Mouse (Mus musculus) hindbrain, embryonic 12.5 days (tissue): ENCODE measurements around the gene Tmem108. TPM values are rescaled to one million over a fixed set of nuclear protein-coding genes. Genes with fewer than 3 reads are reported as not detected.

Experiments used
- ATAC-seq: fragments of 200-750 bp; cut with Nextera tagmentation; 2 replicates; pipeline ENCODE4 v1.8.0; 2017; ENCODE audit warnings: moderate TSS enrichment; ENCODE audit not compliant: low FRiP score
- H3K27ac ChIP-seq: fragments of 300-500 bp; sonication (generic); 2 replicates; pipeline ENCODE4 v1.5.1; 2016; ENCODE audit warnings: mild to moderate bottlenecking
- H3K27me3 ChIP-seq: fragments of 300-500 bp; sonication (generic); 2 replicates; pipeline ENCODE4 v1.6.1; 2016; ENCODE audit warnings: mild to moderate bottlenecking
- H3K36me3 ChIP-seq: fragments of 300-500 bp; sonication (generic); 2 replicates; pipeline ENCODE4 v1.6.1; 2016; ENCODE audit warnings: mild to moderate bottlenecking
- H3K4me1 ChIP-seq: fragments of 300-500 bp; sonication (generic); 2 replicates; pipeline ENCODE4 v1.6.1; 2016
- H3K4me2 ChIP-seq: fragments of 300-500 bp; sonication (generic); replicated peaks from 2 replicates; pipeline ENCODE4 v1.6.1; 2016; ENCODE audit warnings: mild to moderate bottlenecking
- H3K4me3 ChIP-seq: fragments of 300-500 bp; sonication (generic); 2 replicates; pipeline ENCODE4 v1.5.1; 2016; ENCODE audit warnings: mild to moderate bottlenecking
- H3K9ac ChIP-seq: fragments of 300-500 bp; sonication (generic); 2 replicates; pipeline ENCODE4 v1.6.1; 2016; ENCODE audit warnings: mild to moderate bottlenecking, moderate library complexity
- H3K9me3 ChIP-seq: fragments of 300-500 bp; sonication (generic); replicated peaks from 2 replicates; pipeline ENCODE4 v1.6.1; 2016; ENCODE audit warnings: mild to moderate bottlenecking
- WGBS: fragments of 180-500 bp; shearing (Covaris S2); methylation state at CpG from one replicate; pipeline ENCODE4 v1.1.7; 2016; 5-methylcytosine and 5-hydroxymethylcytosine counted together
- polyA plus RNA-seq: library from polyadenylated mRNA; unstranded; fragments of >200 nt; fragmentation: Nextera tagmentation; extraction: Ambion mirVana; gene quantifications from 2 replicates; pipeline ENCODE4 v1.2.1, GENCODE M21; 2016

Tmem108 gene
- polyA plus RNA-seq, 1 experiment from 2014 or later: 22.4 TPM

DNA sequence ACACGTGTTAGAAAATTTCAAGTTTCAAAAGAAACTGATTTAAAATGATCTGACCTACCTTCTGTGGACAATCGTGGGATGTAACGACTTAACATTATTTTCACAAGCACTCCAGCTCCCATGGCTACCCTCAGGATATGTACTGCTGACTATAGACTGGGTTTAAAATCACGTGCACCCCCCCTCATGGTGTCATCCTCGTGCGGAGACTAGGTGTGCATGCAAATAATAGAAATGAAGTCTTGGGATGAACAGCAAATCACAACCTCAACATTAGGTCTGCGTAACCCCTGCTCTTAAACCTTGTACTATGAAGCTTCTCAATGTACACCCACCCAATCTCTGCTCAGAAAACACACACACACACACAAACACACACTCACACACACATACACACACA is 3.4 kb downstream of the Tmem108 start:
- H3K36me3 ChIP-seq: no peaks in the 10 kb centered on the region
- peaks cover 27% of the 10 kb centered on the region for H3K27me3 ChIP-seq
- 80% methylated on average over 7 of the region's 7 CpGs for WGBS
- ATAC-seq: no peak
- peaks cover 19% of the 10 kb centered on the region for H3K4me1 ChIP-seq
- no peaks in the 10 kb centered on the region for H3K9me3 ChIP-seq
- H3K4me2 ChIP-seq: peak overlapping the region; percentile 90
- H3K9ac ChIP-seq: no peak overlapping the region
- H3K27ac ChIP-seq: no peak overlapping the region
- no peak overlapping the region for H3K4me3 ChIP-seq

DNA sequence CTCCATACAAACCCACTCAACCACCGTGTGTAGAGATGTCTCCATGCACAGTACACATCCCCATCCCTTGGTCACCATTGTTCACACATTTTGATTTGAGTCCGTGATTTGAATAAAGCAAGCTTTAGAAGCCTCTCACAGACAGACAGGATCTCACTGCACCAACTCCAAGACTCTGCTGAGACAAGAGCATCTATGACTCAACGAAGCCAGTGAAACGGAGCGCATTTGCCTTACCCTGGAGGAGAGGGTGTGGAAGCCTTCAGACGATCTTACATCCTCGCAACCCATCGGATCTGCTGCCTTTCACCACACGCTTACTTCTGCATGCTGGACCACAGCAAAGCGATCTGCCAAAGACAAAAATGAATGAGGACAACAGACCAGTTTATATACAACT is 9.0 kb downstream of the Tmem108 start:
- Histone ChIP-seq H3K27ac (no peak overlapping the region), H3K36me3 (no peaks in the 10 kb centered on the region), H3K4me1 (peaks cover 7% of the 10 kb centered on the region; the same call in 1 of the 2 replicates), H3K4me2 (no peak overlapping the region), H3K27me3 (no peaks in the 10 kb centered on the region), H3K9ac (no peak overlapping the region), H3K9me3 (no peaks in the 10 kb centered on the region), H3K4me3 (no peak overlapping the region)
- ATAC-seq: no peak
- WGBS: 94% methylated on average over 10 of the region's 10 CpGs

DNA sequence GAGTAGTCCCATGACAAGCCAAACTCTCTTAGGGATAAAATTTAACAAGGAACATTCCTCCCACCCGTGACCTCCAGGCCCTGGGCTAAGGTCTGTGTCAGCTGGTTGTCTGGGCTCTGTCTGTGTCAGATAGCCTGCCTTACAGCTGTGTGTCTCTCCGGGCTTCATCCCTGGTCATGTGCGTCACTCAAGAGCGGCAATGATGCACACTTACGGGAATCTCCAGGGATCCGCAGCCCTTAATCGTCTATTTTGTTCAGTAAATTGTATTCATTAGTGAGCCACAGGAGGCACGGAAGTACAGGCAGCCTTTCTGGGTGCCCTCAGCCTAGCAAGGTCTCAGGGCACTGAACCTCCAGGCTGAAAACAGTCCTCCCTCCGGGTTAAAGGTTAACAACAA is 10.1 kb downstream of the Tmem108 start:
- no peak for ATAC-seq
- Histone ChIP-seq H3K4me1 (peaks cover 7% of the 10 kb centered on the region; the same call in 1 of the 2 replicates), H3K4me3 (no peak overlapping the region), H3K9ac (no peak overlapping the region), H3K9me3 (no peaks in the 10 kb centered on the region), H3K27ac (0 out of 2 replicates have a peak overlapping the region, but pooled peaks have one; percentile 7), H3K4me2 (no peak overlapping the region), H3K36me3 (no peaks in the 10 kb centered on the region), H3K27me3 (no peaks in the 10 kb centered on the region)
- 48% methylated on average over 9 of the region's 9 CpGs for WGBS

DNA sequence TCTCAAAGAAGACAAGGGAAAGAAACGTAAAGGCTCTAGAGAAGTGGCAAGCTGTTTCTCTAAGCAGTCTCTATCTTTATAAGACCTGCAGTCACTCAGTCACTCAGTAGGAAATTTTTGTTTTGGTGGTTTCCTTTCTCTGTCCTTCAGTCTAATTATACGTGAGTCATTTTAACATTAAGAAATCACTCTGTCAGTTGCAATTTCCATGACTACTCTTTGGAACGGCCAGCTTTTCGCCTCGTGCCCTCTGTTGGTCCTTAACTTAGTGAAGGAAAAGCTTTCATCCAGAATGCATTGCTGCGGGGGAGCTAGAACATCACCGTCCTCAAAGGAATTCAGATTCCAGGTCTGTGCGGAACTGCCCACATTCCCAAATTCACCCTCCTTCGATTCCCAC is 11.1 kb downstream of the Tmem108 start:
- no peak overlapping the region for H3K9ac ChIP-seq
- no peaks in the 10 kb centered on the region for H3K36me3 ChIP-seq
- H3K27me3 ChIP-seq: no peaks in the 10 kb centered on the region
- no peak overlapping the region for H3K4me2 ChIP-seq
- H3K9me3 ChIP-seq: no peaks in the 10 kb centered on the region
- no peak overlapping the region for H3K4me3 ChIP-seq
- ATAC-seq: no peak
- H3K4me1 ChIP-seq: peaks cover 7% of the 10 kb centered on the region; the same call in 1 of the 2 replicates
- WGBS: 85% methylated on average over 9 of the region's 9 CpGs
- no peak overlapping the region for H3K27ac ChIP-seq

DNA sequence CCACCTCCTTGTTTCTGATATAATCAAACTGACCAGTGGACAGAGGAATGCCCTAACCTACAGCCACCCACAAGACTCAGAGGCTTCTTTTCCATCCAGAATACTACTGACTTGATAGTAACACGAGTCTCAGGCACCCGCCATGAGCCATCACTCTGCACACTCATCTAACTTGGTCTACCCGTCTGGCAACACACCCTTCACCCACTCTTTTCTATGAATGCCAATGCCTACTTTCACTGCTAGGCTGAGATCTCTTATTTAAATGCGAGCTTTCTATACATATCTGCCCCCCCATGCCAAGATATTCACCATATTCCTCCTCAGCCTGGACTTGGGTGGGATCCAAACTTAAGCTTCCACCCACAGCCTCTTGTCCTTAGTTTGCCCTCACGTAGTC is 15.0 kb downstream of the Tmem108 start:
- H3K27me3 ChIP-seq: no peaks in the 10 kb centered on the region

DNA sequence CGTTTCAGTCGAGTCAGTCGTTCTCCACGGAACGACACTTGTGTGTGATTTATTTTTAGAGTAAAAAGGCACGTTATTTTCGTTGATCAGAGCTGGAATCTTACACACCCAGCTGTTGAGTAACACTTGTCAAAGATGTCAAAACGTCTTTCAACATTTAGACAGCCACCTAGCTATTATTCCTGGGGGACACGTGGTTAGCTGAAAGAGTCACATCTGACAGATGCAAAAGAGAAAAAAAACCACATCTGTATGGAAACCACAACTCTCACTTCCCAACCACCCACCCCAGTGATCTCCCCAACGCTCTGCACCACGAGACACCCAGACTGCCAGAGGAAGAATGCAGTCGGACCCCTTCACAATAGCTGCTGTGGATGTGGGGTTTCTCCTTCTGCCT is 21.5 kb downstream of the Tmem108 start:
- Histone ChIP-seq H3K4me2 (no peak overlapping the region), H3K27ac (no peak overlapping the region), H3K36me3 (no peaks in the 10 kb centered on the region), H3K27me3 (no peaks in the 10 kb centered on the region), H3K9me3 (peaks cover 4% of the 10 kb centered on the region), H3K4me1 (peaks cover 5% of the 10 kb centered on the region; the same call in 1 of the 2 replicates), H3K4me3 (no peak overlapping the region), H3K9ac (no peak overlapping the region)
- ATAC-seq: no peak
- 63% methylated on average over 12 of the region's 12 CpGs for WGBS

More for the DNA sequence above, 15.0 kb downstream of the Tmem108 start:
- ATAC-seq: no peak
- no peaks in the 10 kb centered on the region for H3K36me3 ChIP-seq
- H3K4me3 ChIP-seq: no peak overlapping the region
- no peak overlapping the region for H3K4me2 ChIP-seq
- no peaks in the 10 kb centered on the region for H3K9me3 ChIP-seq
- no peak overlapping the region for H3K9ac ChIP-seq
- 93% methylated on average over 5 of the region's 5 CpGs for WGBS
- peaks cover 6% of the 10 kb centered on the region; the same call in 1 of the 2 replicates for H3K4me1 ChIP-seq
- H3K27ac ChIP-seq: no peak overlapping the region

DNA sequence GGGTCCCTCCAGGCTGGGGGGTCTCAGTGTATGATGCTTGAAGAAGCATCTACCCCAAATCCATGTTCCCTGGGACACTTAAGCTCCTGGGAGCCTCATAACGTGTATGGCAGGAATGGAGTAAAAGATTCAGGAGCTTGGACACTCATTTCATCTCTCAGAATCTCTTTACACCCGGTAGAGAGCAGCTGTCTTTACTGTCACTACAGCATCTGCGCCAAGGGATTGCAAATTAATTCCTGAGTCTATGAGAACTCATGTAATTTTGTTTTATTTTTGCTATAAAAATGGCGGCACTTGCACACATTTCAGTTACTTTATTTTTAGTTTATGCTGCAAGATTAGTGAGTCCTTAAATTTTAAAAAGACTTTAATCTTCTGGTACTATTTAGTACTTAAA is 22.6 kb downstream of the Tmem108 start:
- Histone ChIP-seq H3K36me3 (no peaks in the 10 kb centered on the region), H3K27me3 (no peaks in the 10 kb centered on the region), H3K4me2 (no peak overlapping the region), H3K4me1 (peaks cover 5% of the 10 kb centered on the region; the same call in 1 of the 2 replicates), H3K27ac (no peak overlapping the region), H3K4me3 (no peak overlapping the region), H3K9ac (no peak overlapping the region), H3K9me3 (peaks cover 4% of the 10 kb centered on the region)
- no peak for ATAC-seq
- 94% methylated on average over 4 of the region's 4 CpGs for WGBS

DNA sequence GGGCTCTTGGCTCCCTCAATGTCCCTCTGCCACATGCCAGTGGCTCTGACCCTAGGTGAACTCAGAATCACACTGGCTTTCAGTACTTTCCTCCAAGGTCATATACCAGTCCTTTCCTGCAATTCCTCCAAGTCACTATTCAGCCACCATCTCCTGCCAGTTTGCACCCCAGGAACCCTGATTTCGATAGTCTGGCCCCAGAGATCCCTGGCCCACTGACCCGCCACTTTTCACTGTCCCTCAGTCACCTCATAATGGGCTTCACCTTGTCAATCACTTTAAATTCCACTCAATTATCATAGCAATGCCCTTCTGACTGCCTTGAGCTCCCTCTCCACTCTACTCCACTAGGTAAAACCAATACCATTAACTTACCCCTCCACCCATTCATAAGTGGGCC is 31.9 kb downstream of the Tmem108 start:
- Histone ChIP-seq H3K4me3 (no peak overlapping the region), H3K9me3 (no peaks in the 10 kb centered on the region), H3K4me1 (no peaks in the 10 kb centered on the region), H3K4me2 (no peak overlapping the region), H3K27me3 (no peaks in the 10 kb centered on the region), H3K27ac (no peak overlapping the region), H3K9ac (no peak overlapping the region), H3K36me3 (no peaks in the 10 kb centered on the region)
- ATAC-seq: no peak
- 56% methylated on average over 2 of the region's 2 CpGs for WGBS

DNA sequence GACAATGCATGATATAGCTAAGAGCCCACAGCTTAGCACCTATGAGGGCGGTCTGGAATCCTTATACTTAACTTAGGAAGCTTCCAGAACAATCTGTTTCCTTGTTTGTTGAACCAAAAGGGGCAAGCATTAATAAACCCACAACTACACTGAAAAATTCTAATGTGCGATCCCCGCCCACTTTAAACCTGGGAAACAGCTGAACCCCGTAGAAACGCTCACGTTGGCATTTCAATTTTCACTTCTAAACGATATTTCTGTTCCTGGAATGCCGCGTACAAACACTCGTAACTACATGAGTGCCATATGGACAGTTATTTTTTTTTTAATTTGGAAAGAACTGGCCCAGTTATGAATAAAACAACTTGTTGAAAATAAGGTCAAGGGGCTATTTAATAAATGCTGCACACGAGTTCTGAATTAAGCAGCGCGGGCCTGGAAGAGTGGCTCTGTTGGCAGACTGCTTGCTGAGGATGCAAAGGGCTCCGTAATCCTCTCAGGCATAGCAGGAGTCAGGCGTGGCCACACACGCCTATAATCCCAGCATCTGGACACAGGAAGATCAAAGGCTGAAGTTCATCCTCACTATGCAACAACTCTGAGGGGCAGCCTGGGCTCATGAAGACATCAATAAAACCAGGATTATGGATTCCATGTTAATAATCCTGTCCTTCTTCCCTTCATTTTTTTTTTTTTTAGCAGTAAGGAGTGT is 34.7 kb downstream of the Tmem108 start:
- whole genome bisulfite sequencing: 87% methylated on average over 16 of the region's 16 CpGs
- no peak for ATAC-seq

DNA sequence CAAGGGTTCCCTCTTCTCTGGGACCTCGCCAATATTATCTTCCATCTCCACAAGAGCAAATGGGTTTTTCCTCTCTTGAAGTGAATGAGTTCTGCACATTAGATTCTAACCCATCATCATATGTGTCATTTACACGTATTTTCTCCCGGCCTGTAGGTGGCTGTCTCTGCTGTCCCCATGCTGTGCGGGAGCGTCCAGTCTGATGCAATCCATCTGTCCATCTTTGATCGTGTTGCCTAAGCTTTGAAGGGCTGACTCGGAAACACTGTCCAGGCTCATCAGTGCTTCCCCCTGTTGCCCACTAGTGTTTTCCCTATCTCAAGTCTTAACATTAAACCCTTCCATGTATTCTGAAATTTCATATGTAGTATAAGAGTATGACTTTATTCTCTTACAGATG is 36.1 kb downstream of the Tmem108 start:
- ATAC-seq: no peak
- no peak overlapping the region for H3K9ac ChIP-seq
- 84% methylated on average over 7 of the region's 7 CpGs for WGBS
- no peak overlapping the region for H3K4me3 ChIP-seq
- no peaks in the 10 kb centered on the region for H3K9me3 ChIP-seq
- no peaks in the 10 kb centered on the region for H3K27me3 ChIP-seq
- H3K4me2 ChIP-seq: no peak overlapping the region
- H3K36me3 ChIP-seq: no peaks in the 10 kb centered on the region
- H3K4me1 ChIP-seq: no peaks in the 10 kb centered on the region
- no peak overlapping the region for H3K27ac ChIP-seq

More for the DNA sequence above, 34.7 kb downstream of the Tmem108 start:
- H3K9me3 ChIP-seq: no peaks in the 10 kb centered on the region
- H3K4me3 ChIP-seq: no peak overlapping the region
- H3K4me1 ChIP-seq: no peaks in the 10 kb centered on the region
- H3K4me2 ChIP-seq: no peak overlapping the region
- H3K36me3 ChIP-seq: no peaks in the 10 kb centered on the region
- H3K27me3 ChIP-seq: no peaks in the 10 kb centered on the region
- no peak overlapping the region for H3K27ac ChIP-seq
- H3K9ac ChIP-seq: no peak overlapping the region

DNA sequence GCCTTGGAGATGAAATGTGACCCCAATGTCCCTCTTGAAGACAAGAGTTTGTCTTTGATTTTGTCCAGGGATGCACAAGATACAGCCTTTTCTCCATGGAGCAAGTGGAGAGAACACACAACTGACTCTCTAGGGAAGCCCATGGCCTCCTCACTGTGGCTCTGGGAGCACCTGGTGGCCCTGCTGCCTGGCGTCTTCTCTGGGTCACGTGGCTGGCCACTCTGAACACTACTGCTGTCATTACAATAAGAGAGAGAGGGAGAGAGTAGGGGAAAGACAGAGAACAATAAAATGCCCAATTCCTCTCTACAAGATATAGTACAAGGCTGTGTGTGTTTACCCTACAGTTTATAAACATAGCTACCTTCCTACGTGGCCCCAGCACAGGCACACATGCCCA is 40.2 kb downstream of the Tmem108 start:
- Histone ChIP-seq H3K4me1 (no peaks in the 10 kb centered on the region), H3K36me3 (no peaks in the 10 kb centered on the region), H3K4me2 (no peak overlapping the region), H3K27me3 (no peaks in the 10 kb centered on the region), H3K9me3 (no peaks in the 10 kb centered on the region), H3K27ac (no peak overlapping the region), H3K4me3 (no peak overlapping the region), H3K9ac (no peak overlapping the region)
- WGBS: 85% methylated on average over 3 of the region's 3 CpGs
- no peak for ATAC-seq

DNA sequence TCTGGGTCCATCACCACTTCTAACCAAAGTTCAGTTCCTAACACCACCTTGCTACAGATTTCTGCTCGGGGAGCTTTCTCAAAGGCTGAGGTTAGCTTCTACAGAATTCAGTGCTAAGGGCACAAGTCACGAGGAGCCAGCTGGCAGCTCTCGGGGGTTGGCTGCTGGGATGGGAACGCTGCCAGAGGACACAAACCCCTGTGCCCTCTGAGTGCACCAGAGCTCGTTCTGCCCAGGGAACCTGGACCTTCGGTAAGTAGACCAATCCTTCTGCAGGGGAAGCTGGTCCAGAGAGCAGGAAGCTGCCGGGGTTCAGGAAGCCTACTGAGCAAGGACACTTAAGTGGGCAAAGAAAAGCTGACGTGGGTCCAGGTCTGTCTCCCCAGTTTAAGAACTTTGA is 40.6 kb downstream of the Tmem108 start:
- H3K4me2 ChIP-seq: no peak overlapping the region
- H3K36me3 ChIP-seq: no peaks in the 10 kb centered on the region
- no peaks in the 10 kb centered on the region for H3K9me3 ChIP-seq

DNA sequence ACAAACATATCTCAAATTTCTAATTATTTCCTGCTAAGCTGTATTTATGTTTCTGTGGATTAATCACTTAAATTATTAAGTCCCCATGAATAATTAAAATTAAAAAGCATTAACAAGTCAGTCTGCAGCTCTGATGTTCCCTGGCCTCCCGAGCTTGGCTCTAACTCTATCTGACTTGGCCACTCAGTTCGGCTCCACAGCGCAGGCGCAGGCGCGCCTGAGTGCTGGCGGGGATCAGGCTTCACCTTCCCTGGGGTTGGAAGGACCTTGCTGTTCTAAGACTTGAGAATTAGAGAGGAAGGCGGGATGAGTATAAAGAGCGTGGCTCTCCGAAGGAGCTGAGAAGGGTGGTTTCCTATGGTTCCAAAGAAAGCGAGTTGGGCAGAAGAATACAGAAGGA is 41.6 kb downstream of the Tmem108 start:
- H3K27ac ChIP-seq: no peak overlapping the region
- no peak overlapping the region for H3K4me2 ChIP-seq
- H3K4me3 ChIP-seq: no peak overlapping the region
- no peaks in the 10 kb centered on the region for H3K27me3 ChIP-seq
- ATAC-seq: no peak
- H3K9me3 ChIP-seq: no peaks in the 10 kb centered on the region
- no peak overlapping the region for H3K9ac ChIP-seq
- H3K4me1 ChIP-seq: no peaks in the 10 kb centered on the region
- WGBS: 92% methylated on average over 11 of the region's 11 CpGs
- H3K36me3 ChIP-seq: no peaks in the 10 kb centered on the region

More for the DNA sequence above, 40.6 kb downstream of the Tmem108 start:
- no peaks in the 10 kb centered on the region for H3K27me3 ChIP-seq
- H3K27ac ChIP-seq: no peak overlapping the region
- WGBS: 87% methylated on average over 8 of the region's 8 CpGs
- no peak overlapping the region for H3K4me3 ChIP-seq
- ATAC-seq: no peak
- no peaks in the 10 kb centered on the region for H3K4me1 ChIP-seq
- H3K9ac ChIP-seq: no peak overlapping the region
